Mouse (Mus musculus) intestine, embryonic 14.5 days (tissue): Measurements from ENCODE around the gene Ccr1l1. TPM values are rescaled to one million over a fixed set of nuclear protein-coding genes. Genes with fewer than 3 reads are reported as not detected.
"Not testable (repeated sequence)": the region's sequence is repeated elsewhere in the genome, so short reads cannot be mapped to it uniquely, and the experiment has no call there.

Experiments
- ATAC-seq: fragments of 200-750 bp; cut with Nextera tagmentation; replicated peaks from 2 replicates; pipeline ENCODE4 v1.8.0; 2017; ENCODE audit warnings: low read depth, moderate number of reproducible peaks, moderate TSS enrichment, moderate library complexity; ENCODE audit not compliant: low FRiP score, low TSS enrichment
- DNase-seq: peaks from one replicate; pipeline ENCODE4 v3.0.0-alpha.2; 2018; ENCODE audit warnings: low spot score
- H3K27ac ChIP-seq: fragments of 300-500 bp; sonication (generic); 2 replicates; pipeline ENCODE4 v1.5.1; 2014; ENCODE audit warnings: low read depth, mild to moderate bottlenecking, control low read depth
- H3K27me3 ChIP-seq: fragments of 300-500 bp; sonication (generic); replicated peaks from 2 replicates; pipeline ENCODE4 v1.6.1; 2014; ENCODE audit warnings: low read length, control low read depth; ENCODE audit not compliant: control insufficient read depth, insufficient read depth
- H3K36me3 ChIP-seq: fragments of 300-500 bp; sonication (generic); 2 replicates; pipeline ENCODE4 v1.6.1; 2014; ENCODE audit warnings: low read length, control low read depth; ENCODE audit not compliant: control insufficient read depth, insufficient read depth
- H3K4me1 ChIP-seq: fragments of 300-500 bp; sonication (generic); replicated peaks from 2 replicates; pipeline ENCODE4 v1.6.1; 2014; ENCODE audit warnings: low read length, control low read depth, mixed read lengths; ENCODE audit not compliant: control insufficient read depth, insufficient read depth
- H3K4me2 ChIP-seq: fragments of 300-500 bp; sonication (generic); 2 replicates; pipeline ENCODE4 v1.6.1; 2014; ENCODE audit warnings: low read length
- H3K4me3 ChIP-seq: fragments of 300-500 bp; sonication (generic); 2 replicates; pipeline ENCODE4 v1.5.1; 2014; ENCODE audit warnings: low read depth, low read length, control low read depth, mixed read lengths
- H3K9ac ChIP-seq: fragments of 300-500 bp; sonication (generic); 2 replicates; pipeline ENCODE4 v1.6.1; 2014; ENCODE audit warnings: mild to moderate bottlenecking, low read length
- H3K9me3 ChIP-seq: fragments of 300-500 bp; sonication (generic); 2 replicates; pipeline ENCODE4 v1.6.1; 2016; ENCODE audit warnings: low read length, control low read depth; ENCODE audit not compliant: control insufficient read depth
- WGBS: fragments of 180-500 bp; shearing (Covaris S2); extraction: QIAGEN DNeasy Blood & Tissue Kit; methylation state at CpG from one replicate; pipeline ENCODE4 v1.1.7; 2014; 5-methylcytosine and 5-hydroxymethylcytosine counted together
- polyA plus RNA-seq: library from polyadenylated mRNA; unstranded; fragments of >200 nt; fragmentation: Nextera tagmentation; extraction: Ambion mirVana; gene quantifications from 2 replicates; pipeline ENCODE4 v1.2.1, GENCODE M21; 2014

The Ccr1l1 gene
- polyA plus RNA-seq, 1 experiment from 2014 or later = not detected

- H3K4me1 ChIP-seq = no peaks in the 10 kb centered on the region
- H3K4me2 ChIP-seq = no peak overlapping the region
- no peak overlapping the region for H3K9ac ChIP-seq
- no peak overlapping the region for H3K4me3 ChIP-seq
- no peak overlapping the region for H3K27ac ChIP-seq
- DNase-seq = no peak
- 78% methylated on average over 2 of the region's 2 CpGs for WGBS
- H3K36me3 ChIP-seq = no peaks in the 10 kb centered on the region
- ATAC-seq = no peak
- no peaks in the 10 kb centered on the region for H3K9me3 ChIP-seq
- H3K27me3 ChIP-seq = no peaks in the 10 kb centered on the region
These were observed 2.6 kb downstream of the Ccr1l1 start for GRCm38 (mm10) chr9:123975630-123976029.

GRCm38 (mm10) chr9:123968290-123968912 is 9.8 kb downstream of the Ccr1l1 start, which contains the start of gene Ccr1:
TSS of gene Ccr1 (minus strand) at chr9:123968692.
- Histone ChIP-seq H3K27me3 (no peaks in the 10 kb centered on the region), H3K4me2 (no peak within 1 kb of the TSS), H3K9ac (no peak within 1 kb of the TSS), H3K4me1 (no peaks in the 10 kb centered on the region), H3K36me3 (no peaks in the 10 kb centered on the region), H3K27ac (no peak within 1 kb of the TSS), H3K4me3 (no peak within 1 kb of the TSS), H3K9me3 (no peaks in the 10 kb centered on the region)
- 82% methylated on average over 1 of the region's 1 CpGs for WGBS
- DNase-seq = no peak
- ATAC-seq = no peak

GRCm38 (mm10) chr9:123966858-123967495 is 11.2 kb downstream of the Ccr1l1 start:
- 81% methylated on average over 1 of the region's 4 CpGs for WGBS
- not testable (repeated sequence) for ATAC-seq, H3K27ac ChIP-seq

GRCm38 (mm10) chr9:123964776-123965175 is 13.4 kb downstream of the Ccr1l1 start:
- no peak overlapping the region for H3K4me2 ChIP-seq
- no peak overlapping the region for H3K9ac ChIP-seq
- ATAC-seq (no peak), DNase-seq (no peak)
- no peaks in the 10 kb centered on the region for H3K9me3 ChIP-seq
- no peak overlapping the region for H3K4me3 ChIP-seq
- WGBS = 83% methylated on average over 3 of the region's 3 CpGs
- no peaks in the 10 kb centered on the region for H3K27me3 ChIP-seq
- no peaks in the 10 kb centered on the region for H3K4me1 ChIP-seq
- H3K27ac ChIP-seq = no peak overlapping the region
- H3K36me3 ChIP-seq = no peaks in the 10 kb centered on the region

More at GRCm38 (mm10) chr9:123966858-123967495, 11.2 kb downstream of the Ccr1l1 start:
- DNase-seq, H3K27me3 ChIP-seq, H3K4me2 ChIP-seq, H3K9ac ChIP-seq, H3K4me1 ChIP-seq, H3K36me3 ChIP-seq, H3K9me3 ChIP-seq, H3K4me3 ChIP-seq: not testable (repeated sequence)

- no peak overlapping the region for H3K4me2 ChIP-seq
- H3K27me3 ChIP-seq = no peaks in the 10 kb centered on the region
- no peak overlapping the region for H3K4me3 ChIP-seq
- H3K9ac ChIP-seq = no peak overlapping the region
- H3K27ac ChIP-seq = no peak overlapping the region
- no peak for DNase-seq
- H3K36me3 ChIP-seq = no peaks in the 10 kb centered on the region
- no peak for ATAC-seq
- 94% methylated on average over 1 of the region's 1 CpGs for WGBS
- no peaks in the 10 kb centered on the region for H3K9me3 ChIP-seq
- H3K4me1 ChIP-seq = no peaks in the 10 kb centered on the region
These were observed 18.0 kb downstream of the Ccr1l1 start for GRCm38 (mm10) chr9:123960161-123960560.

- Histone ChIP-seq H3K27ac (no peak overlapping the region), H3K4me3 (no peak overlapping the region), H3K9ac (no peak overlapping the region), H3K36me3 (no peaks in the 10 kb centered on the region), H3K27me3 (no peaks in the 10 kb centered on the region), H3K4me1 (no peaks in the 10 kb centered on the region), H3K4me2 (no peak overlapping the region), H3K9me3 (no peaks in the 10 kb centered on the region)
- ATAC-seq (no peak), DNase-seq (no peak)
- 70% methylated on average over 3 of the region's 3 CpGs for WGBS
These were observed 20.2 kb downstream of the Ccr1l1 start for GRCm38 (mm10) chr9:123957911-123958413.

GRCm38 (mm10) chr9:123956892-123957291 is 21.3 kb downstream of the Ccr1l1 start:
- Histone ChIP-seq H3K27me3 (no peaks in the 10 kb centered on the region), H3K4me1 (no peaks in the 10 kb centered on the region), H3K4me3 (no peak overlapping the region), H3K9ac (no peak overlapping the region), H3K27ac (no peak overlapping the region), H3K36me3 (no peaks in the 10 kb centered on the region), H3K9me3 (no peaks in the 10 kb centered on the region), H3K4me2 (no peak overlapping the region)
- no peak for DNase-seq
- ATAC-seq = no peak
- WGBS = 80% methylated on average over 1 of the region's 1 CpGs

GRCm38 (mm10) chr9:123953551-123953950 is 24.7 kb downstream of the Ccr1l1 start:
- Histone ChIP-seq H3K27me3 (no peaks in the 10 kb centered on the region), H3K4me1 (no peaks in the 10 kb centered on the region), H3K9me3 (no peaks in the 10 kb centered on the region), H3K4me2 (no peak overlapping the region), H3K36me3 (no peaks in the 10 kb centered on the region), H3K4me3 (no peak overlapping the region), H3K9ac (no peak overlapping the region), H3K27ac (no peak overlapping the region)
- ATAC-seq (no peak), DNase-seq (no peak)
- 79% methylated on average over 2 of the region's 2 CpGs for WGBS

GRCm38 (mm10) chr9:123951176-123951575 is 27.0 kb downstream of the Ccr1l1 start:
- no peak for ATAC-seq
- H3K36me3 ChIP-seq = no peaks in the 10 kb centered on the region
- no peaks in the 10 kb centered on the region for H3K9me3 ChIP-seq
- H3K27ac ChIP-seq = no peak overlapping the region
- no peak overlapping the region for H3K4me2 ChIP-seq
- no peak overlapping the region for H3K9ac ChIP-seq
- H3K4me1 ChIP-seq = no peaks in the 10 kb centered on the region
- H3K27me3 ChIP-seq = no peaks in the 10 kb centered on the region
- DNase-seq = no peak
- WGBS = 92% methylated on average over 1 of the region's 1 CpGs
- H3K4me3 ChIP-seq = no peak overlapping the region
